Mouse (Mus musculus) midbrain, embryonic 10.5 days (tissue): ENCODE data around the gene Cacna1a. TPM values are rescaled to one million over a fixed set of nuclear protein-coding genes. Genes with fewer than 3 reads are reported as not detected.

Source experiments
- DNase-seq: peaks from one replicate; pipeline ENCODE4 v3.0.0-alpha.2; 2017; ENCODE audit warnings: low spot score
- H3K27ac ChIP-seq: fragments of 300-500 bp; sonication (generic); replicated peaks from 2 replicates; pipeline ENCODE4 v1.5.1; 2016; ENCODE audit warnings: mild to moderate bottlenecking
- H3K27me3 ChIP-seq: fragments of 300-500 bp; sonication (generic); 2 replicates; pipeline ENCODE4 v1.6.1; 2016; ENCODE audit warnings: low read depth, mild to moderate bottlenecking; ENCODE audit not compliant: poor library complexity, severe bottlenecking
- H3K36me3 ChIP-seq: fragments of 300-500 bp; sonication (generic); 2 replicates; pipeline ENCODE4 v1.6.1; 2016; ENCODE audit warnings: mild to moderate bottlenecking, moderate library complexity
- H3K4me1 ChIP-seq: fragments of 300-500 bp; sonication (generic); 2 replicates; pipeline ENCODE4 v1.6.1; 2016
- H3K4me3 ChIP-seq: fragments of 300-500 bp; sonication (generic); 2 replicates; pipeline ENCODE4 v1.5.1; 2016; ENCODE audit warnings: mild to moderate bottlenecking, moderate library complexity
- H3K9me3 ChIP-seq: fragments of 300-500 bp; sonication (generic); replicated peaks from 2 replicates; pipeline ENCODE4 v1.6.1; 2016; ENCODE audit warnings: mild to moderate bottlenecking
- WGBS: fragments of 180-500 bp; shearing (Covaris S2); methylation state at CpG from one replicate; pipeline ENCODE4 v1.1.7; 2016; 5-methylcytosine and 5-hydroxymethylcytosine counted together
- polyA plus RNA-seq: library from polyadenylated mRNA; unstranded; fragments of >200 nt; fragmentation: Nextera tagmentation; extraction: Ambion mirVana; gene quantifications from 2 replicates; pipeline ENCODE4 v1.2.1, GENCODE M21; 2016

Cacna1a gene
- polyA plus RNA-seq, 1 experiment from 2014 or later = 6.9 TPM

- peak; percentile 61 for DNase-seq
- peaks cover 10% of the 10 kb centered on the region for H3K4me1 ChIP-seq
- 0 out of 2 replicates have a peak, but pooled peaks cover under 1% of the 10 kb centered on the region for H3K36me3 ChIP-seq
- H3K4me3 ChIP-seq = no peak overlapping the region
- 44% methylated on average over 6 of the region's 6 CpGs for WGBS
- no peak overlapping the region for H3K27ac ChIP-seq
- H3K9me3 ChIP-seq = no peaks in the 10 kb centered on the region
- H3K27me3 ChIP-seq = no peaks in the 10 kb centered on the region
These were observed 66.3 kb downstream of the Cacna1a start for GRCm38 (mm10) chr8:84454532-84454931.

GRCm38 (mm10) chr8:84458853-84459252, 70.6 kb downstream of the Cacna1a start:
- H3K27ac ChIP-seq = peak overlapping the region; percentile 56
- DNase-seq = no peak
- WGBS = 72% methylated on average over 7 of the region's 7 CpGs

GRCm38 (mm10) chr8:84459276-84459675, 71.0 kb downstream of the Cacna1a start:
- DNase-seq = peak; percentile 13
- Histone ChIP-seq H3K4me1 (peaks cover 12% of the 10 kb centered on the region), H3K4me3 (no peak overlapping the region), H3K36me3 (peaks cover 45% of the 10 kb centered on the region), H3K27ac (peak overlapping the region; percentile 56), H3K9me3 (peaks cover 16% of the 10 kb centered on the region), H3K27me3 (no peaks in the 10 kb centered on the region)
- WGBS = 26% methylated on average over 5 of the region's 5 CpGs

More at GRCm38 (mm10) chr8:84458853-84459252, 70.6 kb downstream of the Cacna1a start:
- H3K4me1 ChIP-seq = peaks cover 12% of the 10 kb centered on the region
- no peak overlapping the region for H3K4me3 ChIP-seq
- H3K36me3 ChIP-seq = peaks cover 41% of the 10 kb centered on the region
- H3K9me3 ChIP-seq = peaks cover 16% of the 10 kb centered on the region
- H3K27me3 ChIP-seq = no peaks in the 10 kb centered on the region

GRCm38 (mm10) chr8:84460698-84461097, 72.5 kb downstream of the Cacna1a start:
- Histone ChIP-seq H3K36me3 (peaks cover 49% of the 10 kb centered on the region), H3K4me1 (peaks cover 12% of the 10 kb centered on the region), H3K4me3 (no peak overlapping the region), H3K9me3 (peaks cover 16% of the 10 kb centered on the region), H3K27ac (no peak overlapping the region), H3K27me3 (no peaks in the 10 kb centered on the region)
- DNase-seq = no peak
- WGBS = 80% methylated on average over 2 of the region's 2 CpGs

- no peaks in the 10 kb centered on the region for H3K27me3 ChIP-seq
- no peak overlapping the region for H3K4me3 ChIP-seq
- no peak for DNase-seq
- H3K27ac ChIP-seq = no peak overlapping the region
- H3K36me3 ChIP-seq = peaks cover 27% of the 10 kb centered on the region
- H3K9me3 ChIP-seq = peaks cover 6% of the 10 kb centered on the region; the same call in 1 of the 2 replicates
- WGBS = 82% methylated on average over 1 of the region's 1 CpGs
- no peaks in the 10 kb centered on the region for H3K4me1 ChIP-seq
These were observed 78.7 kb downstream of the Cacna1a start for GRCm38 (mm10) chr8:84466932-84467331.

- Histone ChIP-seq H3K4me3 (no peak overlapping the region), H3K27ac (no peak overlapping the region), H3K9me3 (no peaks in the 10 kb centered on the region), H3K36me3 (peaks cover 5% of the 10 kb centered on the region), H3K4me1 (no peaks in the 10 kb centered on the region), H3K27me3 (no peaks in the 10 kb centered on the region)
- WGBS = 85% methylated on average over 4 of the region's 4 CpGs
- DNase-seq = no peak
These were observed 80.8 kb downstream of the Cacna1a start for GRCm38 (mm10) chr8:84469076-84469475.

- 53% methylated on average over 9 of the region's 9 CpGs for whole genome bisulfite sequencing
These were observed 83.2 kb downstream of the Cacna1a start for GRCm38 (mm10) chr8:84471271-84471995.

GRCm38 (mm10) chr8:84474456-84474855, 86.2 kb downstream of the Cacna1a start:
- WGBS = 84% methylated on average over 1 of the region's 1 CpGs
- 0 out of 2 replicates have a peak, but pooled peaks cover 3% of the 10 kb centered on the region for H3K4me1 ChIP-seq

More at GRCm38 (mm10) chr8:84471271-84471995, 83.2 kb downstream of the Cacna1a start:
- DNase-seq = peak; percentile 62
- no peak overlapping the region for H3K27ac ChIP-seq
- no peak overlapping the region for H3K4me3 ChIP-seq
- no peaks in the 10 kb centered on the region for H3K36me3 ChIP-seq
- H3K9me3 ChIP-seq = no peaks in the 10 kb centered on the region
- no peaks in the 10 kb centered on the region for H3K4me1 ChIP-seq
- no peaks in the 10 kb centered on the region for H3K27me3 ChIP-seq

GRCm38 (mm10) chr8:84477341-84477740, 89.1 kb downstream of the Cacna1a start:
- H3K27me3 ChIP-seq = no peaks in the 10 kb centered on the region
- 87% methylated on average over 3 of the region's 3 CpGs for WGBS
- 0 out of 2 replicates have a peak, but pooled peaks cover 4% of the 10 kb centered on the region for H3K9me3 ChIP-seq
- H3K27ac ChIP-seq = no peak overlapping the region
- no peak for DNase-seq
- H3K36me3 ChIP-seq = 0 out of 2 replicates have a peak, but pooled peaks cover 4% of the 10 kb centered on the region
- H3K4me1 ChIP-seq = 0 out of 2 replicates have a peak, but pooled peaks cover 3% of the 10 kb centered on the region
- no peak overlapping the region for H3K4me3 ChIP-seq

More at GRCm38 (mm10) chr8:84474456-84474855, 86.2 kb downstream of the Cacna1a start:
- Histone ChIP-seq H3K4me3 (no peak overlapping the region), H3K36me3 (no peaks in the 10 kb centered on the region), H3K27me3 (no peaks in the 10 kb centered on the region), H3K9me3 (no peaks in the 10 kb centered on the region), H3K27ac (no peak overlapping the region)
- DNase-seq = no peak

GRCm38 (mm10) chr8:84483004-84483403, 94.8 kb downstream of the Cacna1a start:
- Histone ChIP-seq H3K27me3 (no peaks in the 10 kb centered on the region), H3K27ac (no peak overlapping the region), H3K9me3 (0 out of 2 replicates have a peak, but pooled peaks cover 4% of the 10 kb centered on the region), H3K4me3 (no peak overlapping the region), H3K4me1 (no peaks in the 10 kb centered on the region), H3K36me3 (0 out of 2 replicates have a peak, but pooled peaks cover 4% of the 10 kb centered on the region)
- no peak for DNase-seq
- 97% methylated on average over 4 of the region's 4 CpGs for WGBS

GRCm38 (mm10) chr8:84485366-84485765, 97.1 kb downstream of the Cacna1a start:
- no peak for DNase-seq
- H3K27me3 ChIP-seq = no peaks in the 10 kb centered on the region
- no peaks in the 10 kb centered on the region for H3K4me1 ChIP-seq
- 0 out of 2 replicates have a peak, but pooled peaks cover 4% of the 10 kb centered on the region for H3K36me3 ChIP-seq
- no peak overlapping the region for H3K4me3 ChIP-seq
- no peak overlapping the region for H3K27ac ChIP-seq
- 89% methylated on average over 4 of the region's 4 CpGs for WGBS
- H3K9me3 ChIP-seq = 0 out of 2 replicates have a peak, but pooled peaks cover 4% of the 10 kb centered on the region

GRCm38 (mm10) chr8:84485864-84486263, 97.6 kb downstream of the Cacna1a start:
- H3K36me3 ChIP-seq = 0 out of 2 replicates have a peak, but pooled peaks cover 4% of the 10 kb centered on the region
- H3K4me1 ChIP-seq = no peaks in the 10 kb centered on the region
- no peak overlapping the region for H3K4me3 ChIP-seq
- whole genome bisulfite sequencing = 88% methylated on average over 7 of the region's 7 CpGs
- 0 out of 2 replicates have a peak, but pooled peaks cover 4% of the 10 kb centered on the region for H3K9me3 ChIP-seq
- H3K27me3 ChIP-seq = no peaks in the 10 kb centered on the region
- no peak overlapping the region for H3K27ac ChIP-seq
- no peak for DNase-seq

GRCm38 (mm10) chr8:84489223-84489622, 101.0 kb downstream of the Cacna1a start:
- no peaks in the 10 kb centered on the region for H3K27me3 ChIP-seq
- WGBS = 84% methylated on average over 3 of the region's 3 CpGs
- peaks cover 2% of the 10 kb centered on the region for H3K4me1 ChIP-seq
- H3K27ac ChIP-seq = no peak overlapping the region
- no peaks in the 10 kb centered on the region for H3K9me3 ChIP-seq
- H3K36me3 ChIP-seq = no peaks in the 10 kb centered on the region
- DNase-seq = no peak
- no peak overlapping the region for H3K4me3 ChIP-seq
